Mouse (Mus musculus): ENCODE measurements around the gene Cks1b. TPM values are rescaled to one million over a fixed set of nuclear protein-coding genes. Genes with fewer than 3 reads are reported as not detected.

Gene Cks1b
- polyA plus RNA-seq (2016; fragmentation: Nextera tagmentation; extraction: Ambion mirVana) = 291 and 306 TPM in 2 replicates

DNA sequence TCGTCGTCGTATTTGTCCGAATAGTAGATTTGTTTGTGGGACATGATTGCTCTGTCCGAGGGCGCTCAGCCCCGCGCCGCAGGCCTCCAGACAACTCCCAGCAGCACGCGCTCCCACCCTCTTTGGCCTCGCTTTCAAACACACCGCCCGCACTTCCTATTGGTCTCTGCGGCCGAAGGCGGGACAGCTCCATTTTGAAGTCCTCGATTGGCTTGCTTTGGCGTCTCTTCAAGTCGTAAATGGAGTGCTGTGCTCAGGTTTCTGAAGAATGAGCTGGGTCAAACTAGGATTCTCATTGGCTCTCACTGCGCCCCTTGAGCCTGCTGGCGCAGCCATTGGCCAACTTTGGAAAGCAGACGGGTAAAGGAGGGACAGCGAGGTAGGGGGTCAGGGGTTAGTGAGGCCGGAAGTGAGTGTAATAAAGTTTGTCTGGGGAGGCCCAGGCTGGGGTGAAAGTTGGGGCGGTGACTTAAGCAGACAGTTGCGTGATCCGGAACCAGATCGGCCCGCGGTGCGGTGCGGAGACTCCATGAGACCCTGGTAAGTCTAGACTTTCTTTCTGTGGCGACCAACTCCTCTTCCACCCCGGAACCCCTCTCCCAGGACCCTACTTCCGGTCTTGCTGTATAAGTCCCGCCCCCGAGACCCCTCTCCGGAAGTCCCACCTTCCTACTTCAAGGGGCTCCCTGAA lies at the start of gene Cks1b, which contains the start of gene Shc1:
TSS of gene Cks1b (minus strand) at position 214 of the 691 bp plus-strand sequence.
TSS of gene Shc1 (plus strand) at position 274 of the 691 bp plus-strand sequence.
- Histone ChIP-seq H3K9ac (replicated peaks) (peak within 1 kb of the TSS; percentile 71), H3K4me3 (peak within 1 kb of the TSS; percentile 65)

GRCm38 (mm10) chr3:89458965-89459807 lies 41.0 kb upstream of the Cks1b start:
- Histone ChIP-seq H3K4me2 (replicated peaks) (peak overlapping the region; percentile 75), H3K9ac (replicated peaks) (peak overlapping the region; percentile 75), H3K4me1 (peaks cover 17% of the 10 kb centered on the region), H3K9me3 (no peaks in the 10 kb centered on the region), H3K27ac (replicated peaks) (peak overlapping the region; percentile 85), H3K4me3 (peak overlapping the region; percentile 69), H3K27me3 (no peaks in the 10 kb centered on the region), H3K36me3 (no peaks in the 10 kb centered on the region)
- peak; percentile 85 for ATAC-seq (ENCODE audit: low FRiP score, low read depth)
- WGBS = 2% methylated on average over 35 of the region's 36 CpGs

More for the DNA sequence above, at the start of gene Cks1b, which contains the start of gene Shc1:
- Histone ChIP-seq H3K27me3 (no peaks in the 10 kb centered on the region), H3K9me3 (no peaks in the 10 kb centered on the region), H3K27ac (replicated peaks) (peak within 1 kb of the TSS; percentile 87), H3K36me3 (peaks cover 28% of the 10 kb centered on the region), H3K4me2 (replicated peaks) (peak within 1 kb of the TSS; percentile 94), H3K4me1 (peaks cover 42% of the 10 kb centered on the region)
- under 1% methylated on average over 39 of the region's 39 CpGs for WGBS
- peak; percentile 96 for ATAC-seq (ENCODE audit: low FRiP score, low read depth)

DNA sequence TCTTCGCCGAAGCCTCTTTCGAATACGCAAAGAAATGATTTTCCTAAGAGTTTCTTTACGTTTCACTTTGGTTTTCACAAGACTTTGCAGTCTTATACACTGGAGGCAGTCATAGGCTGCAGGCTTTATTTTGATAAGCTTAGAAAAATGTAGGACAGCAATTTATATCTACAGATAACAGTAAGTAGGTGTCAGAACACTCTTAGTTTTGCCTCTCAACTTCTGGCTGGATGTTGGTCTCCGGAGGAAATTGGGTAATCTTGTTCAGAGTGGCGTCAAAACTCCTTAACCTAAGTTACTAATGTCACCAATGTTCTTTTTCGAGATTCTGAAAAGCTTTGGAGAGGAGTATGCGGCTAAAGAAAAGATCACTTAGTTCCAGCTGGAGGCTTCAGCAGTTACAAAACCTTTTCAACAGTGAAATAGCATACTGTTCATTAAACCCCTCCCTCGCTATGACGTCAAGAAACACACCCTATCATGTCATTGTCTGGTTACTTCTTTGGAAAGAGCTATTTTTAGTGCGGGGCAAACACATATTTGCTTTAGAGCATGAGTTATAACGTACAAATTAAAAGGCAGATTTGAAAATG lies 40.3 kb upstream of the Cks1b start:
- H3K4me2 ChIP-seq (replicated peaks) = peak overlapping the region; percentile 75
- no peaks in the 10 kb centered on the region for H3K9me3 ChIP-seq
- no peak overlapping the region for H3K27ac ChIP-seq (replicated peaks)
- WGBS = 50% methylated on average over 13 of the region's 13 CpGs
- ATAC-seq (ENCODE audit: low FRiP score, low read depth) = peak; percentile 7; the same call in 1 of the 2 replicates
- no peaks in the 10 kb centered on the region for H3K27me3 ChIP-seq
- H3K4me3 ChIP-seq = peak overlapping the region; percentile 69
- peaks cover 17% of the 10 kb centered on the region for H3K4me1 ChIP-seq
- H3K9ac ChIP-seq (replicated peaks) = no peak overlapping the region
- H3K36me3 ChIP-seq = no peaks in the 10 kb centered on the region

- H3K9me3 ChIP-seq = no peaks in the 10 kb centered on the region
These were observed 38.8 kb upstream of the Cks1b start for GRCm38 (mm10) chr3:89456726-89457665.

DNA sequence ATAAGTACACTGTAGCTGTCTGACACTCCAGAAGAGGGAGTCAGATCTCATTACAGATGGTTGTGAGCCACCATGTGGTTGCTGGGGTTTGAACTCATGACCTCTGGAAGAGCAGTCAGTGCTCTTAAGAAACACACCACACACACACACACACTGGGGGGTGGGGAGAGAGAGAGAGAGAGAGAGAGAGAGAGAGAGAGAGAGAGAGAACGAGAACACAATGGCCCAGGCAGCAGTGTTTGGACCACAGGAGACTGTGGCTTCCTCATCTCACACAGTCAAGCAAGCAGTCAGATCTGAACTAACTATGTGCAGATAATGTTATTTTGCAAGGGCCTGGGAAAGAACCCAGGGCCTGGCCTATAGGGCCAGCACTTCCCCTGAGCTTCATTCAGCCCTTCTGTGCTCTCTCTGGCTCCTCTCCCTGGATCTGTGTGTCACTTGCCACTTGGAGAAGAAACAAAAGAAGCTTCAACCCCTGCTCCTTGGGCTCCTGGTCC lies 37.7 kb upstream of the Cks1b start:
- Histone ChIP-seq H3K4me2 (replicated peaks) (no peak overlapping the region), H3K27me3 (no peaks in the 10 kb centered on the region), H3K4me1 (peaks cover 17% of the 10 kb centered on the region), H3K9ac (replicated peaks) (no peak overlapping the region), H3K27ac (replicated peaks) (no peak overlapping the region), H3K4me3 (no peak overlapping the region), H3K36me3 (no peaks in the 10 kb centered on the region), H3K9me3 (no peaks in the 10 kb centered on the region)
- WGBS = 25% methylated on average over 1 of the region's 1 CpGs
- no peak for ATAC-seq (ENCODE audit: low FRiP score, low read depth)

More at GRCm38 (mm10) chr3:89456726-89457665, 38.8 kb upstream of the Cks1b start:
- H3K4me3 ChIP-seq = no peak overlapping the region
- WGBS = 35% methylated on average over 10 of the region's 10 CpGs
- no peak overlapping the region for H3K27ac ChIP-seq (replicated peaks)
- no peak overlapping the region for H3K9ac ChIP-seq (replicated peaks)
- no peak overlapping the region for H3K4me2 ChIP-seq (replicated peaks)
- H3K36me3 ChIP-seq = no peaks in the 10 kb centered on the region
- no peaks in the 10 kb centered on the region for H3K27me3 ChIP-seq
- peaks cover 17% of the 10 kb centered on the region for H3K4me1 ChIP-seq
- no peak for ATAC-seq (ENCODE audit: low FRiP score, low read depth)

DNA sequence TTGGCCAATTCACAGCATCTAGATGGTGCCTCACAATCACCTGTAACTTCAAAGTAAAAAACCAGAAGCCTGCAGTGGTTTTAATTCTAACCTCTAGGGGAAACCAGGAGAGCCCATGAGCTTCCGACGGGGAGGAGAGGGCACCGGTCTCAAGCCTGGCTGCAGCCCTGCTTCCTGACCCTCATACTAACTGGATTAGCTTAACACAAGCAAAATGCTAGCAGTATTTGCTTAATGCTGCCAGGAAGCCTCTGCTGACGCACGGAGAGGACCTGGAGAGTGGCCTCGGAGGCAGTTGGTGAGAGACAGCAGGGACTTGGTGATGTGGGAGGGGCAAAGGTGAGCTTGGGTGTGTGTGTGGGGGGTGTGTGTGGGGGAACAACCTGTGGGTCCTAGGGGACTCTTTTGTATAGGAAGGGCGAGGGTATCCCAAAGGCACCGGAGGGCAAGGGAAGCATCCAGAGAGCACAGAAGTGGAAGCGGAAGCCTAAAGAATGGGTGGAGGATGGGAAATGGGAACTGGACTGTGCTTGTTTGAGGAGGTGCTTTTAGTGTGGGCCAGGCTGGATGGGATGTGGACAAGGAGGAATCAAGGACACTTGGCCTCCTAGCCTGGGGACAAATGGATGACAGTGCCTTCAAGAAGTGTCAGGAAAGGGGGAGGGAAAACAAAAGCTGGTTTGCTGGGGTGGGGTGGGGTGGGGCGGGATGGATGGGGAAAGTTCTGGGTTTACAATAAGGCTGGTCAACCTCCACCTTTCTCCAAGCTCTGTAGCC lies 36.4 kb upstream of the Cks1b start, which contains the start of gene Pmvk:
TSS of gene Pmvk (plus strand) at position 141 of the 777 bp plus-strand sequence.
- Histone ChIP-seq H3K27ac (replicated peaks) (no peak within 1 kb of the TSS), H3K27me3 (no peaks in the 10 kb centered on the region), H3K36me3 (no peaks in the 10 kb centered on the region), H3K4me2 (replicated peaks) (no peak within 1 kb of the TSS), H3K9me3 (no peaks in the 10 kb centered on the region), H3K4me1 (peaks cover 5% of the 10 kb centered on the region; the same call in 1 of the 2 replicates), H3K9ac (replicated peaks) (no peak within 1 kb of the TSS), H3K4me3 (no peak within 1 kb of the TSS)
- 61% methylated on average over 10 of the region's 10 CpGs for WGBS
- no peak for ATAC-seq (ENCODE audit: low FRiP score, low read depth)

DNA sequence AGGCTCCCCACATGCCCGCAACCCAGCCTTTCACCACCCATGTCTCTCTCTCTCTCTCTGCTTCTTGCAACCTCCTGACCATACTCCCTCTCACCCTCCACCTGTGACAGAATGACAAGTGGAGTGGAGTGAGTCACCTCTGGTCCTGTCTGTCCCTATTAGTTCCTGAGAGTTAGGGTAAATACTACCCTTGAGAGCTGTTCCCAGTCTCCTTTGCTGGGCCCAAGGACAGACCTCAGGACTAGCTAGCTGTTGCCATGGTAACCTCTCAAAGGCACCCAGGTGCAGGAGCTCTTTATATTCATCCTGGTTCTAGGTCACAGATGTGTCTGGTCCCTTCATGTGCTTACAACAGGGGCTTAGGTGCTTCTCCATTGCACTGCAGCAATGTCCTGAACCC lies 33.7 kb upstream of the Cks1b start:
- Histone ChIP-seq H3K4me3 (no peak overlapping the region), H3K9ac (replicated peaks) (no peak overlapping the region), H3K4me2 (replicated peaks) (no peak overlapping the region), H3K4me1 (0 out of 2 replicates have a peak, but pooled peaks cover 2% of the 10 kb centered on the region), H3K36me3 (no peaks in the 10 kb centered on the region), H3K27ac (replicated peaks) (0 out of 2 replicates have a peak overlapping the region, but pooled peaks have one; percentile 15), H3K9me3 (no peaks in the 10 kb centered on the region), H3K27me3 (no peaks in the 10 kb centered on the region)
- 91% methylated on average over 1 of the region's 1 CpGs for WGBS
- no peak for ATAC-seq (ENCODE audit: low FRiP score, low read depth)

DNA sequence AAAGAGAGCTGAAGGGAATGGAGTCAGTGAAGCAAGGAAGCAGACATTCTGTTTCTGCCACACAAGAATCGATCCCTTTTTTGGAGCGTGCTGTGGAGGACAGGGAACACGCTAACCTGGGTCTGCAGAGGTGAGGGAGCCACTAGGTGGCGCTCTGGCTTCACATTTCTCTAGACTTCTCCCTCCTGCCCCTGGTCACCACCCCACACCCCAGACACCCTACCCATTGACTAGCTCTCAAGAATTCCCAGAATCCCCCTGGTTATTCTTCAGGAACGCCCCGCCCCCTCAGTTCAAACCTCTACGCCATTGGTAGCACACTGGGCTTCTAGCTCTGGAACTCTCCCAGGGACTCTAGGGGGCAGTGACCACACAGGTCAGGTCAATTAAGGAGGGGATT lies 31.4 kb upstream of the Cks1b start:
- no peak overlapping the region for H3K27ac ChIP-seq (replicated peaks)
- no peak overlapping the region for H3K4me2 ChIP-seq (replicated peaks)
- no peak overlapping the region for H3K9ac ChIP-seq (replicated peaks)
- H3K36me3 ChIP-seq = no peaks in the 10 kb centered on the region
- WGBS = 47% methylated on average over 7 of the region's 7 CpGs
- no peak overlapping the region for H3K4me3 ChIP-seq
- no peaks in the 10 kb centered on the region for H3K4me1 ChIP-seq
- no peaks in the 10 kb centered on the region for H3K9me3 ChIP-seq
- ATAC-seq (ENCODE audit: low FRiP score, low read depth) = no peak
- H3K27me3 ChIP-seq = no peaks in the 10 kb centered on the region

DNA sequence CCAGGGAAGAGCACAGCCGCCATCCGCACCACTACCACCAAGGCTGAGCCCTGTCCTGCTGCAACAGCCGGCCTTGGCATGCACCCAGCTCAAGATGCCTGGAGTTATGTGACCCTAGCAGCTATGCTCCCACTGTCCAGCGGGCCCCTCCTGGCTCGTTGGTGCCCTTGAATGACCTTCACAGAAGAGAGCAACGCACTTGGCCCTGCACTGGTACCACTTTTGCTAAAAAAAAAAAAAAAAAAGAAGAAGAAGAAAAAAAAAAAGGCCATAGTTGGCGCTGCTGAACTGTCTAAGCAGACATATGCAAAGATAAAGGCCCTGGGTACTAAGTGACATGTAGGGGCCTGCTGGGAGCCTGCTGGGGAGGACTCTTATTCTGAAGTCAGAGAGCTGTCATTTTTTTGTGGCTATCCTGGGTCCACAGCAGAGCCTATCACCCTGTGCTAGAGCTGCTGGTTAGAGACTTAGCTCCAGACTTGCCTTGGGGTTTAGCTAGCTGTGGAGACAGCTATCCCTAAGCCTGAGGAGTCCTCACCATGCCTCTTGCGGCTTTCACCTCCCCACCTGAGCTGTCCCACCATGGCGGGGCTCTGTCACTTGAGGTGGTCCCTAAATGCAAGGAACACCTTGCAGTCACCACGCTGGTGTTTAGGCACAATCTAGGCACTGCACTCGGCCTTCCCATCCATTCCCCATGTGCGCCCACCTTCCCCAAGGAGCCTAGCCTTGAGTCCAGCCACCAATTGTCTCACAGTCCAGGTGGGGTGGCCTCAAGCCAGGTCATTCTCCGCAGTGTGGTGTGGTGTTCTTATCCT lies 30.7 kb upstream of the Cks1b start:
- WGBS = 75% methylated on average over 13 of the region's 13 CpGs
- Histone ChIP-seq H3K9ac (replicated peaks) (no peak overlapping the region), H3K4me2 (replicated peaks) (no peak overlapping the region), H3K4me1 (no peaks in the 10 kb centered on the region), H3K36me3 (no peaks in the 10 kb centered on the region), H3K4me3 (no peak overlapping the region), H3K27ac (replicated peaks) (no peak overlapping the region), H3K27me3 (no peaks in the 10 kb centered on the region), H3K9me3 (no peaks in the 10 kb centered on the region)
- no peak for ATAC-seq (ENCODE audit: low FRiP score, low read depth)

DNA sequence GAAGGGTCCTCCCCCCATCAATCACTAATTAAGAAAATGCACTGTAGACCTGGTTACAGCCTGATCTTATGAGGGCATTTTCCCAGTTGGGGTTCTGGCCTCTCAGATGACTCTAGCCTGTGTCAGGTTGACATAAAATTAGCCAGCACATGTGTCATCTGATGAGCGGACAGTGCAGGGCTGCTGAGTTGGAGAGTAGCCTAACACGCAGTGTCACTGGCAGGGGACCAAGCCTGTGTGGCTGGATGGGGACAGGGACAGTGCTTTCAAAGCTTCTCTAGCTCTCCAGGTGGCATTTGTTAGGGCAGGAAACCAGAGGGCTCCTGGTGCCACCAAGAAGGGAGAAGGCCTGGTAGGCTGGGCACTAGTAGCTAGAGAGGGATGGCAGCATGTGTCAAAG lies 22.5 kb upstream of the Cks1b start:
- WGBS = 92% methylated on average over 2 of the region's 2 CpGs
- Histone ChIP-seq H3K36me3 (no peaks in the 10 kb centered on the region), H3K4me1 (peaks cover 16% of the 10 kb centered on the region), H3K27me3 (no peaks in the 10 kb centered on the region), H3K9ac (replicated peaks) (no peak overlapping the region), H3K4me3 (no peak overlapping the region), H3K27ac (replicated peaks) (no peak overlapping the region), H3K9me3 (no peaks in the 10 kb centered on the region), H3K4me2 (replicated peaks) (no peak overlapping the region)
- ATAC-seq (ENCODE audit: low FRiP score, low read depth) = no peak

Data from midbrain, embryonic 12.5 days (tissue).